8 mouse cellular contexts compared by ENCODE assay signal in the genomic region with DNA sequence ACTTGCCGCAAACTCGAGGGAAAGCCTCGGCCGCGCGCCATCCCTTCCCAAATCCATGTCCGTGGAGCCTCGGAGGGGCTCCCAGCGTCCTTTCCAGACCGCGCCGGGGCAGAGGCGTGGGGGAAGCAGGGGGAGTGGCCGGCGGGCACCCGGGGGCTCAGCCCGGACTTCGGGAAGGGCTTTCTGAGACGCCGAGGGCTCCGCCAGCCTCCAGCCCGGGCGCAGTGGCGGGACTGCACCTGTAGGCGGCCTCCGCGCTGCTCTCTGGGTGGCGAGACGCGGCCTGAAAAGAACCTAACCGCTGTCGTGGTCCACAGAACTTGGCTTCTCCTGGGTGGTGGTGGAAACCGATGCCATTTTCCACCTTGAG. TPM values are rescaled to one million over a fixed set of nuclear protein-coding genes. Genes with fewer than 3 reads are reported as not detected.
A peak's percentile ranks its signal among the peaks of the same experiment; 100 is the strongest.
DNase-seq lines count a peak whose midpoint lies in the region; ATAC-seq and TF ChIP-seq lines count a peak whose summit lies in the region.

No protein-coding gene starts in this region.

- no peak for TF ChIP-seq EP300 in lung, postnatal 0 days (IDR thresholded peaks at IDR 0.05)

- TF ChIP-seq CTCF in Patski (IDR thresholded peaks at IDR 0.05): no peak
- peak; percentile 94 for TF ChIP-seq CTCF in lung, postnatal 0 days (IDR thresholded peaks at IDR 0.05)

- H3K36me3 ChIP-seq in hindbrain, embryonic 10.5 days: no peaks in the 10 kb centered on the region
- H3K36me3 ChIP-seq in lung, postnatal 0 days (ENCODE audit: insufficient read depth, low read length): no peaks in the 10 kb centered on the region

- peak overlapping the region; percentile 82 for H3K4me3 ChIP-seq in hindbrain, embryonic 10.5 days
- H3K4me3 ChIP-seq in lung, postnatal 0 days (ENCODE audit: low read depth, low read length): peak overlapping the region; percentile 83

- no peak for DNase-seq in Patski (ENCODE audit: low read depth, low spot score)
- DNase-seq in cerebellum, adult 9-10 months: peak; percentile 24
- DNase-seq in frontal cortex, postnatal 10 days (ENCODE audit: low spot score in 2 of 2): peak; percentile 36 to 76
- peak; percentile 91 for DNase-seq in hindbrain, embryonic 10.5 days (ENCODE audit: low spot score)
- peak; percentile 49 for DNase-seq in layer of hippocampus, adult 9-11 months
- peak; percentile 89 for DNase-seq in lung, postnatal 0 days (ENCODE audit: low spot score)
- DNase-seq in ovary, postnatal 10 days (ENCODE audit: low spot score): peak; percentile 81
- peak; percentile 24 to 25 for DNase-seq in thymus, postnatal 36 days

- in situ Hi-C loops in Patski (cut with MboI; ENCODE audit: low pct_unique_long_range_greater_than_20kb): loop anchor here (5.0 to 10.0 kb wide), 5 partner anchors 297 to 820 kb away; no protein-coding TSS in a partner anchor

- WGBS in hindbrain, embryonic 10.5 days: under 1% methylated on average over 33 of the region's 33 CpGs
- WGBS in lung, postnatal 0 days: 1% methylated on average over 33 of the region's 33 CpGs

- H3K4me2 ChIP-seq in lung, postnatal 0 days (replicated peaks; ENCODE audit: low read depth, low read length): peak overlapping the region; percentile 93

- CTCF ChIA-PET in Patski (lab: Charles Lee): interaction anchor here (0.7 to 1.6 kb wide), 5 partner anchors 9 to 615 kb away, joined by 3 to 4 read pairs (median 3); no protein-coding TSS in a partner anchor

- no peaks in the 10 kb centered on the region for H3K9me3 ChIP-seq in hindbrain, embryonic 10.5 days
- no peaks in the 10 kb centered on the region for H3K9me3 ChIP-seq in lung, postnatal 0 days (ENCODE audit: low read length)

- peaks cover 43% of the 10 kb centered on the region for H3K4me1 ChIP-seq in hindbrain, embryonic 10.5 days (replicated peaks)
- no peaks in the 10 kb centered on the region; the same call in 1 of the 2 replicates for H3K4me1 ChIP-seq in lung, postnatal 0 days (ENCODE audit: insufficient read depth, low read depth, low read length)

- H3K27me3 ChIP-seq in Patski: no peaks in the 10 kb centered on the region
- peaks cover 16% of the 10 kb centered on the region for H3K27me3 ChIP-seq in hindbrain, embryonic 10.5 days (ENCODE audit: insufficient read depth, poor library complexity, severe bottlenecking)
- H3K27me3 ChIP-seq in lung, postnatal 0 days (replicated peaks; ENCODE audit: insufficient read depth, low read length): no peaks in the 10 kb centered on the region

- peak; percentile 68 for ATAC-seq in Patski
- ATAC-seq in lung, postnatal 0 days: peak; percentile 72

- POLR2A ChIA-PET in Patski (lab: Charles Lee): interaction anchor here (0.6 to 1.0 kb wide), 2 partner anchors 17 to 214 kb away, joined by 3 to 6 read pairs; no protein-coding TSS in a partner anchor

- H3K9ac ChIP-seq in lung, postnatal 0 days (replicated peaks; ENCODE audit: low read depth): peak overlapping the region; percentile 70

- peak overlapping the region; percentile 94 for H3K27ac ChIP-seq in hindbrain, embryonic 10.5 days
- H3K27ac ChIP-seq in lung, postnatal 0 days (ENCODE audit: low read length): peak overlapping the region; percentile 98

RNA-seq across cellular contexts. Expression of a gene that starts 0.9 kb away (rescaled TPM):
- polyA plus RNA-seq in Patski (2021): 37.3 TPM
- 21.2 and 30.5 TPM in 2 replicates for polyA plus RNA-seq in hindbrain, embryonic 10.5 days (2016; fragmentation: Nextera tagmentation; extraction: Ambion mirVana)
- polyA plus RNA-seq in lung, postnatal 0 days (2015; fragmentation: Nextera tagmentation; extraction: Ambion mirVana): 14.8 and 15.4 TPM in 2 replicates
